Mouse (Mus musculus): Measurements from ENCODE around the gene Chst11. TPM values are rescaled to one million over a fixed set of nuclear protein-coding genes. Genes with fewer than 3 reads are reported as not detected.

The Chst11 gene
- total and polyA plus RNA-seq, 3 experiments = 3.1 to 4.5 (median 3.2) TPM

DNA sequence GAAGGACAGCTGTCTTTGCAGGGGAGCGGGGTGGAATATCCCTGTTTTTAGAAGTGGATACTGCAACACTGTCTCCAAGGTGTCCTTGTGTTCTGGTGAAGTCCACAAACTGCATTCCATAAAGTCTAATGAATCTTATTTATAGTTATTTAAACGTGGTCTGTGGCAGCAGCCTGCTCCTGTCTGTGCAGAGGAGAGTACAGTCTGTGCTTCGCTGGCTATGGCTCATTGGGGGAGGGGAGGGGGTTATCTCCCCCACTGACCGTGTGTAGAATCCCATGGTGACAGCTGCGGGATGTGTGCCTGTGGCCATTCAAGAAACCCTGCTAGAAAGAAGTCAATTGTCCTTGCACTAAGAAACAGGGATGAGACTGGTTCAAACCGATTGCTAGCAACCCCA lies 206.7 kb downstream of the Chst11 start:
- DNase-seq = no peak
- intact Hi-C loops (cut with DNase I) = no loop called here
- TF ChIP-seq EP300 (IDR thresholded peaks at IDR 0.05; ENCODE audit: insufficient read depth, low read depth, low read length) (no peak), POLR2A (IDR thresholded peaks at IDR 0.05; ENCODE audit: insufficient read depth, low read depth, low read length) (no peak), CTCF (IDR thresholded peaks at IDR 0.05) (no peak)
- no peaks in the 10 kb centered on the region for H3K4me1 ChIP-seq (ENCODE audit: control insufficient read depth, insufficient read depth, low read length)
- no peaks in the 10 kb centered on the region for H3K79me2 ChIP-seq (replicated peaks; ENCODE audit: control insufficient read depth, insufficient read depth, low read length)
- H3K36me3 ChIP-seq (ENCODE audit: control insufficient read depth, insufficient read depth, low read length) = no peaks in the 10 kb centered on the region
- H3K27me3 ChIP-seq (ENCODE audit: control insufficient read depth, insufficient read depth, low read length) = no peaks in the 10 kb centered on the region
- H3K9ac ChIP-seq (ENCODE audit: low read depth, low read length) = no peak overlapping the region
- WGBS = 59% methylated on average over 6 of the region's 6 CpGs
- no peak overlapping the region for H3K4me3 ChIP-seq
- H3K27ac ChIP-seq = no peak overlapping the region

DNA sequence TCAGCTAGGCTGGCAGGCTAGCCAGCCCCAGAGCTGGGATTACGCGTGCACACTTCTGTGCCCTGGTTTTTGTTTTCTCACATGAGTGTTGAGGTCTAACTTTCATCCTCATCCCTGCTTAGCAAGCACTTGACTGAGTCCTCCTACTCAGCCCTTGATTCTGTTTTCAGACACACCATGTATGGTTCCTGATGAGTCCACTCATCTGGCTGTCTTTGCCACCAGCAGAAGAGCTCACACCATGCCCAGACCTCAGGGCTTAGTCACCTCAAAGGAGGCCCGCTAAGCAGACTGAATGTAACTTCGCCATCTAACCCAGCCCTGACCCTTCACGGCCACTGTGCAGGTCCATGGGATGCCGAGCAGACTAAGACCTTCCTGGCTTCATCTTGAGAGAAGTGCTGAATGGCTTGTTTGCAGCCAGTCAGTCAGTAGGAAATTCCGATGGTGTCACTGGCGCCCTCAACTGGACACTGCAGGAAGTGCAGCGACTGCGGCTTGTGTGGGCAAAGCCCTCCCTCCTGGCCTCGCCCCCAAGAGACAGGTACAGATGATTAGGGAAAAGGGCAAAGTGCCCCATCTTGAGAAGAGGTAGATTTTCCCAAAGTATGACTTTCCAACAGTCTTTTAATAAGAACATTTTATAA lies 212.5 kb downstream of the Chst11 start:
- Histone ChIP-seq H3K79me2 (replicated peaks; ENCODE audit: control insufficient read depth, insufficient read depth, low read length) (no peaks in the 10 kb centered on the region), H3K4me3 (no peak overlapping the region), H3K9ac (ENCODE audit: low read depth, low read length) (no peak overlapping the region), H3K4me1 (ENCODE audit: control insufficient read depth, insufficient read depth, low read length) (peaks cover 2% of the 10 kb centered on the region; the same call in 1 of the 2 replicates), H3K36me3 (ENCODE audit: control insufficient read depth, insufficient read depth, low read length) (no peaks in the 10 kb centered on the region), H3K27me3 (ENCODE audit: control insufficient read depth, insufficient read depth, low read length) (no peaks in the 10 kb centered on the region), H3K27ac (no peak overlapping the region)
- intact Hi-C loops (cut with DNase I) = loop anchor here (1.0 to 5.0 kb wide), 3 partner anchors 101 to 289 kb away; partner anchors contain the start of gene Chst11
- DNase-seq = peak; percentile 59 to 84
- 55% methylated on average over 11 of the region's 11 CpGs for WGBS
- TF ChIP-seq CTCF (IDR thresholded peaks at IDR 0.05) = peak; percentile 99; the same call in 1 of the 2 replicates
- no peak for TF ChIP-seq POLR2A (IDR thresholded peaks at IDR 0.05; ENCODE audit: insufficient read depth, low read depth, low read length)
- 0 out of 2 replicates have a peak, but pooled peaks have one; percentile 31 for TF ChIP-seq EP300 (IDR thresholded peaks at IDR 0.05; ENCODE audit: insufficient read depth, low read depth, low read length)

DNA sequence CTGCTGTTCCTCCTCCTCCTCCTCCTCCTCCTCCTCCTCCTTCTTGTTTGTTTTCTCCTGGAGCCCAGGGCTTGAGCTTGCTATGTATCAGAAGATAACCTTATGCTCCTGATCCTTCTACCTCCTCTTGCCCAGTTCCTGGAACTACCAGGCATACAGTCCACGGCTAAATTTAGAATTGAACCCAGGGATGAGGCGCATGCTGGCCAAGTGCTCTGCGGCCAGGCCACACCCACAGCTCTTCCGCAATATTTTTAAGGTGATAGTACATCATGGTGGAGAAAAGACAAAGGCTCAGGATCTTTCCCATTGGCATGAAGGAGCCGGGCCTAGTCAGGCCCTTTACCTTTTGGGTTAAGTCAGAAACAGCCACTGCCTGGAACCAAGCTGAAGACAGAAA lies 213.4 kb downstream of the Chst11 start:
- DNase-seq = peak in 1 of 2 experiments; percentile 21
- no peaks in the 10 kb centered on the region for H3K36me3 ChIP-seq (ENCODE audit: control insufficient read depth, insufficient read depth, low read length)
- 29% methylated on average over 5 of the region's 5 CpGs for WGBS
- H3K79me2 ChIP-seq (replicated peaks; ENCODE audit: control insufficient read depth, insufficient read depth, low read length) = no peaks in the 10 kb centered on the region
- TF ChIP-seq POLR2A (IDR thresholded peaks at IDR 0.05; ENCODE audit: insufficient read depth, low read depth, low read length) = no peak
- no peak for TF ChIP-seq EP300 (IDR thresholded peaks at IDR 0.05; ENCODE audit: insufficient read depth, low read depth, low read length)
- no peak for TF ChIP-seq CTCF (IDR thresholded peaks at IDR 0.05)
- no peak overlapping the region for H3K9ac ChIP-seq (ENCODE audit: low read depth, low read length)
- intact Hi-C loops (cut with DNase I) = loop anchor here (5.0 kb wide), 2 partner anchors 101 to 211 kb away; partner anchors contain the start of gene Chst11
- H3K4me1 ChIP-seq (ENCODE audit: control insufficient read depth, insufficient read depth, low read length) = peaks cover 2% of the 10 kb centered on the region; the same call in 1 of the 2 replicates
- H3K27ac ChIP-seq = no peak overlapping the region
- no peaks in the 10 kb centered on the region for H3K27me3 ChIP-seq (ENCODE audit: control insufficient read depth, insufficient read depth, low read length)
- H3K4me3 ChIP-seq = no peak overlapping the region

- no peak for DNase-seq
- Histone ChIP-seq H3K27me3 (ENCODE audit: control insufficient read depth, insufficient read depth, low read length) (no peaks in the 10 kb centered on the region), H3K4me1 (ENCODE audit: control insufficient read depth, insufficient read depth, low read length) (peaks cover 2% of the 10 kb centered on the region; the same call in 1 of the 2 replicates), H3K4me3 (no peak overlapping the region), H3K27ac (no peak overlapping the region), H3K9ac (ENCODE audit: low read depth, low read length) (no peak overlapping the region), H3K36me3 (ENCODE audit: control insufficient read depth, insufficient read depth, low read length) (no peaks in the 10 kb centered on the region), H3K79me2 (replicated peaks; ENCODE audit: control insufficient read depth, insufficient read depth, low read length) (no peaks in the 10 kb centered on the region)
- TF ChIP-seq POLR2A (IDR thresholded peaks at IDR 0.05; ENCODE audit: insufficient read depth, low read depth, low read length) (no peak), CTCF (IDR thresholded peaks at IDR 0.05) (no peak), EP300 (IDR thresholded peaks at IDR 0.05; ENCODE audit: insufficient read depth, low read depth, low read length) (no peak)
- WGBS = 65% methylated on average over 9 of the region's 9 CpGs
- intact Hi-C loops (cut with DNase I) = loop anchor here (5.0 kb wide), 2 partner anchors 102 to 212 kb away; partner anchors contain the start of gene Chst11
These were observed 214.0 kb downstream of the Chst11 start for GRCm38 (mm10) chr10:83199290-83199689.

GRCm38 (mm10) chr10:83201525-83201924 lies 216.2 kb downstream of the Chst11 start:
- no peak for DNase-seq
- H3K9ac ChIP-seq (ENCODE audit: low read depth, low read length) = no peak overlapping the region
- no peak for TF ChIP-seq EP300 (IDR thresholded peaks at IDR 0.05; ENCODE audit: insufficient read depth, low read depth, low read length)
- TF ChIP-seq POLR2A (IDR thresholded peaks at IDR 0.05; ENCODE audit: insufficient read depth, low read depth, low read length) = no peak
- TF ChIP-seq CTCF (IDR thresholded peaks at IDR 0.05) = no peak
- intact Hi-C loops (cut with DNase I) = no loop called here
- H3K4me3 ChIP-seq = no peak overlapping the region
- H3K36me3 ChIP-seq (ENCODE audit: control insufficient read depth, insufficient read depth, low read length) = no peaks in the 10 kb centered on the region
- no peaks in the 10 kb centered on the region for H3K27me3 ChIP-seq (ENCODE audit: control insufficient read depth, insufficient read depth, low read length)
- no peaks in the 10 kb centered on the region for H3K79me2 ChIP-seq (replicated peaks; ENCODE audit: control insufficient read depth, insufficient read depth, low read length)
- WGBS = 84% methylated on average over 7 of the region's 7 CpGs
- peaks cover 2% of the 10 kb centered on the region; the same call in 1 of the 2 replicates for H3K4me1 ChIP-seq (ENCODE audit: control insufficient read depth, insufficient read depth, low read length)
- no peak overlapping the region for H3K27ac ChIP-seq
